Mouse (Mus musculus) forebrain, embryonic 16.5 days (tissue): ENCODE data around the gene Prss43. TPM values are rescaled to one million over a fixed set of nuclear protein-coding genes. Genes with fewer than 3 reads are reported as not detected.

Experiments
- ATAC-seq: fragments of 200-750 bp; cut with Nextera tagmentation; 2 replicates; pipeline ENCODE4 v1.8.0; 2017; ENCODE audit warnings: mild to moderate bottlenecking, moderate library complexity
- H3K27ac ChIP-seq: fragments of 300-500 bp; sonication (generic); 2 replicates; pipeline ENCODE4 v1.5.1; 2014; ENCODE audit warnings: low read length, control low read depth
- H3K27me3 ChIP-seq: fragments of 300-500 bp; sonication (generic); replicated peaks from 2 replicates; pipeline ENCODE4 v1.6.1; 2014; ENCODE audit warnings: low read length; ENCODE audit not compliant: control insufficient read depth, insufficient read depth
- H3K36me3 ChIP-seq: fragments of 300-500 bp; sonication (generic); 2 replicates; pipeline ENCODE4 v1.6.1; 2014; ENCODE audit not compliant: control insufficient read depth, insufficient read depth
- H3K4me1 ChIP-seq: fragments of 300-500 bp; sonication (generic); replicated peaks from 2 replicates; pipeline ENCODE4 v1.6.1; 2014; ENCODE audit warnings: low read length; ENCODE audit not compliant: control insufficient read depth, insufficient read depth
- H3K4me2 ChIP-seq: fragments of 300-500 bp; sonication (generic); 2 replicates; pipeline ENCODE4 v1.6.1; 2014; ENCODE audit warnings: mild to moderate bottlenecking, low read length, control low read depth
- H3K4me3 ChIP-seq: fragments of 300-500 bp; sonication (generic); replicated peaks from 2 replicates; pipeline ENCODE4 v1.5.1; 2014; ENCODE audit warnings: mild to moderate bottlenecking, low read length, control low read depth
- H3K9ac ChIP-seq: fragments of 300-500 bp; sonication (generic); replicated peaks from 2 replicates; pipeline ENCODE4 v1.6.1; 2014; ENCODE audit warnings: low read depth, low read length, control low read depth
- H3K9me3 ChIP-seq: fragments of 300-500 bp; sonication (generic); 2 replicates; pipeline ENCODE4 v1.6.1; 2016; ENCODE audit warnings: low read length; ENCODE audit not compliant: control insufficient read depth
- WGBS: fragments of 180-500 bp; shearing (Covaris S2); extraction: QIAGEN DNeasy Blood & Tissue Kit; methylation state at CpG from one replicate; pipeline ENCODE4 v1.1.7; 2014; 5-methylcytosine and 5-hydroxymethylcytosine counted together
- polyA plus RNA-seq: library from polyadenylated mRNA; unstranded; fragments of >200 nt; fragmentation: Nextera tagmentation; extraction: Ambion mirVana; gene quantifications from 2 replicates; pipeline ENCODE4 v1.2.1, GENCODE M21; 2015

Prss43 gene
- polyA plus RNA-seq, 1 experiment from 2014 or later, result not detected

DNA sequence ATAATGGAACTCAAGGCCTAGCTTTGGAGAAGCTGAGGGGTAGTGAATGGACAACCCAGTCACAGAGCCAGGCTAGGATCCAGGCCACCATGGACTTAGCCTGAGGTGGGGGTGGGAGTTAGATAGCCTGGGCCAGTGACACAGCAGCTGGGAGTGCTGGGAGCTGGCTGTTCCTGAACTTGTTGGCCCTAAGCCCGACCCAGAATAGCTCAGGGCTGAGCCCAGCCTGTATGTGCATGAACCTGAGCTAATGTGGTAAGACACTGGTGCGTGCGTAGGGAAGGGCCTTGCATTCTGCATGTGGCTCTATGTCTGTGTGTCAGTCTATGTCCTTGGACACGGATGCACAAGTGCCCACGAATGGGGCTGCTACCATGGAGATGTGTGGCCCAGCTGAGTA is 51.4 kb downstream of the Prss43 start:
- Histone ChIP-seq H3K27ac (no peak overlapping the region), H3K4me1 (peaks cover 32% of the 10 kb centered on the region), H3K9ac (no peak overlapping the region), H3K27me3 (peaks cover 29% of the 10 kb centered on the region), H3K9me3 (no peaks in the 10 kb centered on the region), H3K36me3 (no peaks in the 10 kb centered on the region), H3K4me3 (no peak overlapping the region), H3K4me2 (no peak overlapping the region)
- 86% methylated on average over 5 of the region's 5 CpGs for WGBS
- ATAC-seq, result no peak

GRCm38 (mm10) chr9:110879191-110879920 is 52.9 kb downstream of the Prss43 start, which contains the start of gene Als2cl:
TSS of gene Als2cl (plus strand) at chr9:110879870.
- H3K27me3 ChIP-seq, result peaks cover 26% of the 10 kb centered on the region
- 12% methylated on average over 12 of the region's 12 CpGs for WGBS
- peak within 1 kb of the TSS; percentile 55 for H3K4me3 ChIP-seq
- no peak within 1 kb of the TSS for H3K27ac ChIP-seq
- ATAC-seq, result no peak
- peak within 1 kb of the TSS; percentile 45 for H3K9ac ChIP-seq
- no peaks in the 10 kb centered on the region for H3K36me3 ChIP-seq
- peaks cover 23% of the 10 kb centered on the region for H3K4me1 ChIP-seq
- H3K4me2 ChIP-seq, result peak within 1 kb of the TSS; percentile 87
- no peaks in the 10 kb centered on the region for H3K9me3 ChIP-seq

- Histone ChIP-seq H3K36me3 (no peaks in the 10 kb centered on the region), H3K4me1 (peaks cover 16% of the 10 kb centered on the region), H3K4me3 (peak within 1 kb of the TSS; percentile 55), H3K9me3 (no peaks in the 10 kb centered on the region), H3K27ac (no peak within 1 kb of the TSS), H3K9ac (peak within 1 kb of the TSS; percentile 45), H3K4me2 (peak within 1 kb of the TSS; percentile 87), H3K27me3 (peaks cover 26% of the 10 kb centered on the region)
- peak; percentile 45 for ATAC-seq
- WGBS, result under 1% methylated on average over 49 of the region's 57 CpGs
These were observed 53.6 kb downstream of the Prss43 start, which contains the start of gene Tmie for GRCm38 (mm10) chr9:110879998-110880561. TSS of gene Tmie (minus strand) at chr9:110880113.

GRCm38 (mm10) chr9:110880772-110881171 is 54.3 kb downstream of the Prss43 start:
- Histone ChIP-seq H3K4me3 (peak overlapping the region; percentile 55), H3K9ac (no peak overlapping the region), H3K4me2 (peak overlapping the region; percentile 87), H3K27me3 (peaks cover 26% of the 10 kb centered on the region), H3K4me1 (peaks cover 13% of the 10 kb centered on the region), H3K27ac (no peak overlapping the region), H3K9me3 (no peaks in the 10 kb centered on the region), H3K36me3 (no peaks in the 10 kb centered on the region)
- WGBS, result 74% methylated on average over 4 of the region's 4 CpGs
- ATAC-seq, result no peak

Other genes with a start within 250 kb of the Prss43 start
- gene Nradd, start 202.2 kb upstream of the Prss43 start, polyA plus RNA-seq, result 29.0 and 32.4 TPM in 2 replicates
- 2.3 and 5.9 TPM in 2 replicates for gene Nbeal2, start 172.5 kb upstream of the Prss43 start, polyA plus RNA-seq
- gene Ccdc12, start 170.2 kb upstream of the Prss43 start, polyA plus RNA-seq, result 100 and 113 TPM in 2 replicates
- 0.39 TPM in 1 of 2 replicates, not detected in the other for gene Myl3, start 84.8 kb upstream of the Prss43 start, polyA plus RNA-seq
- gene Pth1r, start 79.5 kb upstream of the Prss43 start, polyA plus RNA-seq, result 6.4 and 8.4 TPM in 2 replicates
- not detected in 2 replicates for gene Prss42, start 28.5 kb upstream of the Prss43 start, polyA plus RNA-seq
- gene Prss44, start 12.7 kb upstream of the Prss43 start, polyA plus RNA-seq, result not detected in 2 replicates
- gene Prss45, start 7.9 kb downstream of the Prss43 start, polyA plus RNA-seq, result not detected in 2 replicates
- gene Prss46, start 17.8 kb downstream of the Prss43 start, polyA plus RNA-seq, result not detected in 2 replicates
- gene Prss50, start 31.3 kb downstream of the Prss43 start, polyA plus RNA-seq, result 0.14 TPM in 1 of 2 replicates, not detected in the other
- 0.65 and 1.1 TPM in 2 replicates for gene Als2cl, start 53.2 kb downstream of the Prss43 start, polyA plus RNA-seq
- 0.86 and 1.8 TPM in 2 replicates for gene Tmie, start 53.4 kb downstream of the Prss43 start, polyA plus RNA-seq
- gene Fam240a, start 90.2 kb downstream of the Prss43 start, polyA plus RNA-seq, result not detected in 2 replicates
- not detected in 2 replicates for gene Tdgf1, start 119.5 kb downstream of the Prss43 start, polyA plus RNA-seq
- gene Lrrc2, start 124.9 kb downstream of the Prss43 start, polyA plus RNA-seq, result 0.29 and 0.57 TPM in 2 replicates
- not detected in 2 replicates for gene Rtp3, start 163.9 kb downstream of the Prss43 start, polyA plus RNA-seq
- gene Ltf, start 192.6 kb downstream of the Prss43 start, polyA plus RNA-seq, result 0.70 and 1.4 TPM in 2 replicates
- 1.1 and 1.5 TPM in 2 replicates for gene Ccrl2, start 230.8 kb downstream of the Prss43 start, polyA plus RNA-seq